Mouse (Mus musculus) heart, adult 9 months (tissue): Measurements from ENCODE around the gene Svopl.

Experiments
- DNase-seq, 2 experiments: peaks; one replicate each; pipeline ENCODE4 v3.0.0; 2022; ENCODE audit warnings: low spot score in 2 of 2

Gene Svopl

GRCm38 (mm10) chr6:38031924-38032540 lies 14.8 kb downstream of the Svopl start:
- no peak for DNase-seq

- no peak for DNase-seq
Measured at GRCm38 (mm10) chr6:38028205-38028604, 18.6 kb downstream of the Svopl start.

GRCm38 (mm10) chr6:38027771-38028170 lies 19.0 kb downstream of the Svopl start:
- DNase-seq, result no peak

GRCm38 (mm10) chr6:38023284-38023683 lies 23.5 kb downstream of the Svopl start:
- DNase-seq, result no peak

- no peak for DNase-seq
Measured at GRCm38 (mm10) chr6:38021406-38021805, 25.4 kb downstream of the Svopl start.

GRCm38 (mm10) chr6:38012829-38013228 lies 34.0 kb downstream of the Svopl start:
- no peak for DNase-seq

GRCm38 (mm10) chr6:38007459-38007858 lies 39.3 kb downstream of the Svopl start:
- DNase-seq, result peak; percentile 19 to 47

GRCm38 (mm10) chr6:37967386-37967785 lies 79.4 kb downstream of the Svopl start:
- DNase-seq, result no peak

GRCm38 (mm10) chr6:37951306-37951705 lies 95.5 kb downstream of the Svopl start:
- DNase-seq, result no peak

GRCm38 (mm10) chr6:37936498-37936897 lies 110.3 kb downstream of the Svopl start:
- DNase-seq, result no peak
